Mouse (Mus musculus) stomach, embryonic 15.5 days (tissue): ENCODE data around the gene Ints1. TPM values are rescaled to one million over a fixed set of nuclear protein-coding genes. Genes with fewer than 3 reads are reported as not detected.

Experiments used
- ATAC-seq: fragments of 200-750 bp; cut with Nextera tagmentation; 2 replicates; pipeline ENCODE4 v1.8.0; 2017; ENCODE audit warnings: low read depth, moderate number of reproducible peaks, moderate TSS enrichment; ENCODE audit not compliant: insufficient read depth, low FRiP score
- H3K27ac ChIP-seq: fragments of 300-500 bp; sonication (generic); 2 replicates; pipeline ENCODE4 v1.5.1; 2015; ENCODE audit warnings: mild to moderate bottlenecking, inconsistent platforms
- H3K27me3 ChIP-seq: fragments of 300-500 bp; sonication (generic); replicated peaks from 2 replicates; pipeline ENCODE4 v1.6.1; 2015; ENCODE audit warnings: inconsistent platforms
- H3K36me3 ChIP-seq: fragments of 300-500 bp; sonication (generic); 2 replicates; pipeline ENCODE4 v1.6.1; 2015; ENCODE audit warnings: inconsistent platforms
- H3K4me1 ChIP-seq: fragments of 300-500 bp; sonication (generic); 2 replicates; pipeline ENCODE4 v1.6.1; 2015; ENCODE audit warnings: inconsistent platforms
- H3K4me2 ChIP-seq: fragments of 300-500 bp; sonication (generic); 2 replicates; pipeline ENCODE4 v1.6.1; 2015; ENCODE audit warnings: mild to moderate bottlenecking, inconsistent platforms
- H3K4me3 ChIP-seq: fragments of 300-500 bp; sonication (generic); replicated peaks from 2 replicates; pipeline ENCODE4 v1.5.1; 2015; ENCODE audit warnings: inconsistent platforms
- H3K9ac ChIP-seq: fragments of 300-500 bp; sonication (generic); 2 replicates; pipeline ENCODE4 v1.6.1; 2015; ENCODE audit warnings: inconsistent platforms
- H3K9me3 ChIP-seq: fragments of 300-500 bp; sonication (generic); 2 replicates; pipeline ENCODE4 v1.6.1; 2016; ENCODE audit warnings: inconsistent platforms
- WGBS: fragments of 180-500 bp; shearing (Covaris S2); methylation state at CpG from one replicate; pipeline ENCODE4 v1.1.7; 2015; 5-methylcytosine and 5-hydroxymethylcytosine counted together
- polyA plus RNA-seq: library from polyadenylated mRNA; unstranded; fragments of >200 nt; fragmentation: Nextera tagmentation; extraction: Ambion mirVana; gene quantifications from 2 replicates; pipeline ENCODE4 v1.2.1, GENCODE M21; 2015

The Ints1 gene
- 19.2 and 21.3 TPM in 2 replicates for polyA plus RNA-seq

GRCm38 (mm10) chr5:139775216-139775926 lies at the start of gene Ints1:
Gene Ints1 (minus strand): TSS chr5:139775674.
- Histone ChIP-seq H3K36me3 (peaks cover 28% of the 10 kb centered on the region), H3K4me1 (peaks cover 12% of the 10 kb centered on the region), H3K27ac (no peak within 1 kb of the TSS), H3K4me3 (peak within 1 kb of the TSS; percentile 89), H3K4me2 (peak within 1 kb of the TSS; percentile 84), H3K9ac (peak within 1 kb of the TSS; percentile 86), H3K27me3 (no peaks in the 10 kb centered on the region), H3K9me3 (no peaks in the 10 kb centered on the region)
- under 1% methylated on average over 55 of the region's 55 CpGs for WGBS
- peak; percentile 88 for ATAC-seq

DNA sequence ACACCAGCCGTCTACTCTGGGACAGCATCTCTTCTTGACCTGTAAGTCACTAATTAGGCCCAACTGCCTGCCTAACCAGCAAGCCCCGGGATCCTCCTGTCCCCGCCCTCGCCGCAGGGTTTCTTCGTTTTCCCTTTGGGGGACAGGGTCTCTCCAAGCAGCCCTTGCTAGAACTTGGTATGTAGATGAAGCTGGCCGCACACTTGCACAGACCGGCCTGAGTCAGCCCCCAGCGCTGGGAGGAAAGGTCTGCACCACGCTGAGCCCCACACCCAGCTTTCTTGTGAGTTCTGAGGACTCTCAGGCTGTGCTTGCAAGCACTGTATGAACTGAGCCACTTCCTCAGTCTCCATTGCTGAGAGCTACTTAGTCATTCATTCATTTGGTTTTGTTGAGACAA lies 49.1 kb upstream of the Ints1 start:
- Histone ChIP-seq H3K4me3 (no peak overlapping the region), H3K9me3 (no peaks in the 10 kb centered on the region), H3K27ac (no peak overlapping the region), H3K4me2 (no peak overlapping the region), H3K27me3 (no peaks in the 10 kb centered on the region), H3K4me1 (peaks cover 9% of the 10 kb centered on the region), H3K36me3 (peaks cover 15% of the 10 kb centered on the region; the same call in 1 of the 2 replicates), H3K9ac (no peak overlapping the region)
- ATAC-seq, result no peak
- WGBS, result 87% methylated on average over 10 of the region's 10 CpGs

- peak overlapping the region; percentile 33; the same call in 1 of the 2 replicates for H3K27ac ChIP-seq
- H3K9me3 ChIP-seq, result no peaks in the 10 kb centered on the region
- 62% methylated on average over 12 of the region's 12 CpGs for WGBS
- no peak overlapping the region for H3K4me2 ChIP-seq
- H3K9ac ChIP-seq, result no peak overlapping the region
- peaks cover 15% of the 10 kb centered on the region; the same call in 1 of the 2 replicates for H3K36me3 ChIP-seq
- H3K4me3 ChIP-seq, result no peak overlapping the region
- H3K4me1 ChIP-seq, result peaks cover 9% of the 10 kb centered on the region
- no peak for ATAC-seq
- no peaks in the 10 kb centered on the region for H3K27me3 ChIP-seq
These were observed 46.3 kb upstream of the Ints1 start for GRCm38 (mm10) chr5:139821466-139822459.

DNA sequence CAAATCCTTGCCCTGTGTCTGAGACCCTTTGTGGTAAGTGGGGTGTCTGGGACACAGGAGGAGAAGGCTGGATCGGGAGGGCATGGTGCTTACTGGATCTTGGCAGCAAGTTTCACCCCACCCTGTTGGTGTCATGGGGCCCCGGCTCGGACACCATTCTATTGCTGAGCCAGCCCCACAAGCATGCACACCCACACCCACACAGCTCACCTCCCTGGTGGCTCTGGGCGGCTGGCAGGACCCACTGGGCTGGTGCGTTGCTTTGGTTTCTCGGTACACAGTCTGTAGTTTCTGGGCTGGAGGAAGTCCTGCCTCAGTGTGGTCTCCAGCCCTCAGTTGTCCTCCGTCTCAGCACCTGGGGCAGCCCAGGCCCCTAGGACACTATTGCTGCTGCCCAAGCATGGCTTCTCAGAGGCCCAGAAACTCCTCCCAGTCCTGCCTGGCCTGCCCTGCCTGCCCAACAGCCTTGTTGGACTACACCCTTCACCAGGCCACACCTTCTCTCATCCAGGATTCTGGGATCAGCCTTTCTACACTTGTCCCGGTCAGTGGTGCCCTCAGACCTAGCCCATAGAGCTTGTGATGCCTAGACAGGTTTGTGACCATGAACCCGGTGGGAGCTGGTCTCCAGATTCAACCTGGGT lies 44.2 kb upstream of the Ints1 start, which contains the start of gene Tmem184a:
Gene Tmem184a, minus strand, starts transcription at position 380 of the 644 bp plus-strand sequence.
- H3K9me3 ChIP-seq, result no peaks in the 10 kb centered on the region
- peaks cover 13% of the 10 kb centered on the region; the same call in 1 of the 2 replicates for H3K36me3 ChIP-seq
- no peak for ATAC-seq
- H3K4me2 ChIP-seq, result peak within 1 kb of the TSS; percentile 17; the same call in 1 of the 2 replicates
- H3K27ac ChIP-seq, result peak within 1 kb of the TSS; percentile 55; the same call in 1 of the 2 replicates
- H3K4me3 ChIP-seq, result no peak within 1 kb of the TSS
- no peaks in the 10 kb centered on the region for H3K4me1 ChIP-seq
- H3K27me3 ChIP-seq, result no peaks in the 10 kb centered on the region
- no peak within 1 kb of the TSS for H3K9ac ChIP-seq
- 78% methylated on average over 9 of the region's 9 CpGs for WGBS

DNA sequence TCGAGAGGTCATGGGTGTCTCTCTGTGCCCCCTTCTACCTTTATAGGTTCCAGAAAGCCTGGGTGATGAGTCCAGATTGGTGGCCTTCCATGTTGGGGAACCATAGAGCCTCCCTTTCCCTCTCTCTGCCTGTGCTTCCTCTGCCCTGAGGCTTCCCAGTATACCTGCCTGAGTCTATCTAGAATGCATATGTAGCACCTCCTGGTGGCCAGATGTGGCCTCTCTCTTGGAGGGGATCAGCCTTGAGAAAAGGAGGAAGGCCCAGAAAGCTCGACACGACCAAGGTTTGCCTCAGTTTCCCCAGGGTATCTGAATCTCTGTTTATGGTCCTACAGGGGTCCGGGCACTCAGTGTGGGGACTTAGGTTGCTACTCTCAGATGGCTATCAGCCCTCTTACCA lies 43.3 kb upstream of the Ints1 start:
- no peaks in the 10 kb centered on the region for H3K4me1 ChIP-seq
- 0 out of 2 replicates have a peak, but pooled peaks cover 5% of the 10 kb centered on the region for H3K27me3 ChIP-seq
- no peak overlapping the region for H3K9ac ChIP-seq
- no peak overlapping the region for H3K4me3 ChIP-seq
- H3K27ac ChIP-seq, result no peak overlapping the region; the same call in 1 of the 2 replicates
- 0 out of 2 replicates have a peak, but pooled peaks have one; percentile 21 for ATAC-seq
- H3K9me3 ChIP-seq, result no peaks in the 10 kb centered on the region
- H3K36me3 ChIP-seq, result peaks cover 9% of the 10 kb centered on the region; the same call in 1 of the 2 replicates
- H3K4me2 ChIP-seq, result no peak overlapping the region
- 47% methylated on average over 4 of the region's 4 CpGs for WGBS

DNA sequence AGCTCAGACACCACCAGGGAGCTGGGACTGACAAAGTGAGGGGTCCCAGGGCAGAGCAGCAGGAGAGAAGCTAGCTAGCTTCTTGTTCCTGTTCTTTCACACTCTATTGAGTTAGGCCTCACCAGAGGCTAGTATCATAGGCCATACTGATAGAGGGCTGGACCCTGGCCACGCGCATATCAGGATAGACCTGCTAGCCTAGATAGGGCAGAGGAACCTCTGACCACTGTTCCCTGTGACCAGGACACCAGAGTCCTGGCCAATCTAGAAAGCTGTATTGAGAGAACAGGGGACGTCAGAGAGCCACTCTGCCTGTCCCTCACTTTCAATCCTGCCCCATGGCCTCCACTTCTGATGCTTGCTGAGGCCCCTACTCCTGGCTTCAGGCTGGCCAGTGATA lies 42.6 kb upstream of the Ints1 start:
- Histone ChIP-seq H3K36me3 (peaks cover 3% of the 10 kb centered on the region; the same call in 1 of the 2 replicates), H3K4me1 (no peaks in the 10 kb centered on the region), H3K4me2 (no peak overlapping the region), H3K27ac (no peak overlapping the region), H3K9ac (no peak overlapping the region), H3K27me3 (0 out of 2 replicates have a peak, but pooled peaks cover 5% of the 10 kb centered on the region), H3K4me3 (no peak overlapping the region), H3K9me3 (no peaks in the 10 kb centered on the region)
- no peak for ATAC-seq
- whole genome bisulfite sequencing, result 77% methylated on average over 3 of the region's 3 CpGs

DNA sequence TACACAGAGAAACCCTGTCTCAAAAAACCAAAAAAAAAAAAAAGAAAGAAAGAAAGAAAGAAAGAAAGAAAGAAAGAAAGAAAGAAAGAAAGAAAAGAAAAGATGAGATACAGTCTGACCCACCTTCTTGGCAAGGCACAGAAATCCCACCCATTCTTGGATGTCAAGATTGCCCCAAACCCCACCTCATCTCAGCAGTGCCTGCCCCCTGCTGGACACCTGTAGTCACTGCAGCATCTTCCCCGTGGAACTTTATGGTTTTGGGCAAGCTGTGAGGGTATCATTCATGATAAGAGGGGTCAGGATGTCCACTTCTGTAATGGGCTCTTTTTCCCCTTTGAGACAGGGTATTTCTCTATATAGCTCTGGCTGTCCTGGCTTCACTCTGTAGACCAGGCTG lies 41.8 kb upstream of the Ints1 start:
- no peak overlapping the region for H3K4me3 ChIP-seq
- 3% methylated on average over 1 of the region's 1 CpGs for WGBS
- H3K9me3 ChIP-seq, result no peaks in the 10 kb centered on the region
- H3K4me2 ChIP-seq, result no peak overlapping the region
- H3K27ac ChIP-seq, result no peak overlapping the region
- no peak for ATAC-seq
- no peaks in the 10 kb centered on the region for H3K36me3 ChIP-seq
- 0 out of 2 replicates have a peak, but pooled peaks cover 5% of the 10 kb centered on the region for H3K27me3 ChIP-seq
- H3K4me1 ChIP-seq, result peaks cover 5% of the 10 kb centered on the region; the same call in 1 of the 2 replicates
- no peak overlapping the region for H3K9ac ChIP-seq

DNA sequence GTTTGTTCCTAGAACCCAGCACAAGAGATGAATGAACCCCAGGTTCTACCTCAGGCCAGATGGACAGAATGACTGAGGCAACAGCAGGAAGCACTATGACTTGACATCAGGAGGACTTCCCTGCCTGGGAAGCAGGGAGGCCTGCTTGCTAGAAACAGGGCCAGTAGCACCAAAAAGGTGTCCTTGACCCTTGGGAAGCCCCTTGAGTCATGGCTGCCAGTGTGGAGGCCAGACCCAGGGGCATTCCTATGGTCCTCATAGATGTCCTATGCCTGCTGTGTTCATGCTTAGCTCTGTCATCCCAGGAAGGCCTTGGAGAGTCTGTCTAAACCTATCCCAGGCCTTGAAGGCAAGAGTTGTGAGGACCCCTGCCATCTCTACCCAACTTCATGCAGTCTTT lies 41.0 kb upstream of the Ints1 start:
- Histone ChIP-seq H3K27me3 (0 out of 2 replicates have a peak, but pooled peaks cover 5% of the 10 kb centered on the region), H3K36me3 (no peaks in the 10 kb centered on the region), H3K4me2 (no peak overlapping the region), H3K4me3 (no peak overlapping the region), H3K27ac (no peak overlapping the region), H3K4me1 (peaks cover 5% of the 10 kb centered on the region; the same call in 1 of the 2 replicates), H3K9ac (no peak overlapping the region), H3K9me3 (no peaks in the 10 kb centered on the region)
- ATAC-seq, result no peak

DNA sequence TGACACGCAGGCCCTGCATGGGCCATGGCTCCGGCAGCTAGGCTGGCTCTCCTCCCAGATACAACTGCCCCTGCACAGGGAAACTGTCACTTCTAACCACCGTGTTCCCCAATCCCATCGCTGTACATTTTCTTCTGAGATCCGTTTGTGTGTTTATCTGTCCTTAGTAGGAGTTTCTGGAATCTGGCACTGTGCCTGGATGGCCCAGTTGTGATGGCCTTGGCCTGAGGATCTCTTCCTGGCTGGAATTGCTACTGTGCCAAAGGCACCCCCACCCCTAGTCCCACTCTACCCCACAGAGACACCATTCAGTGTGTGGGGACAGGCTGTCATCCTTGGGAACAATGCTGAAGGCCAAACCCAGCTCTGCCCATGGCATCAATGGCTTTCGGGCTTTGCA lies 40.5 kb upstream of the Ints1 start:
- no peaks in the 10 kb centered on the region for H3K36me3 ChIP-seq
- no peak overlapping the region for H3K4me2 ChIP-seq
- no peaks in the 10 kb centered on the region for H3K9me3 ChIP-seq
- peaks cover 5% of the 10 kb centered on the region; the same call in 1 of the 2 replicates for H3K4me1 ChIP-seq
- H3K27ac ChIP-seq, result no peak overlapping the region
- H3K9ac ChIP-seq, result no peak overlapping the region
- no peak overlapping the region for H3K4me3 ChIP-seq
- ATAC-seq, result no peak
- H3K27me3 ChIP-seq, result 0 out of 2 replicates have a peak, but pooled peaks cover 5% of the 10 kb centered on the region
- 52% methylated on average over 6 of the region's 6 CpGs for WGBS

- Histone ChIP-seq H3K9ac (0 out of 2 replicates have a peak overlapping the region, but pooled peaks have one; percentile 9), H3K4me1 (peaks cover 5% of the 10 kb centered on the region; the same call in 1 of the 2 replicates), H3K4me3 (peak overlapping the region; percentile 40), H3K4me2 (peak overlapping the region; percentile 43), H3K36me3 (no peaks in the 10 kb centered on the region), H3K27me3 (0 out of 2 replicates have a peak, but pooled peaks cover 5% of the 10 kb centered on the region), H3K9me3 (no peaks in the 10 kb centered on the region), H3K27ac (peak overlapping the region; percentile 83)
- WGBS, result 6% methylated on average over 12 of the region's 13 CpGs
- peak; percentile 71 for ATAC-seq
These were observed 38.5 kb upstream of the Ints1 start for GRCm38 (mm10) chr5:139813963-139814381.

GRCm38 (mm10) chr5:139813126-139813490 lies 37.6 kb upstream of the Ints1 start:
- 24% methylated on average over 10 of the region's 10 CpGs for WGBS
- ATAC-seq, result peak; percentile 32; the same call in 1 of the 2 replicates
- Histone ChIP-seq H3K36me3 (no peaks in the 10 kb centered on the region), H3K4me2 (peak overlapping the region; percentile 43), H3K27ac (peak overlapping the region; percentile 44; the same call in 1 of the 2 replicates), H3K9me3 (no peaks in the 10 kb centered on the region), H3K9ac (no peak overlapping the region), H3K4me3 (peak overlapping the region; percentile 40), H3K27me3 (0 out of 2 replicates have a peak, but pooled peaks cover 5% of the 10 kb centered on the region), H3K4me1 (peaks cover 5% of the 10 kb centered on the region; the same call in 1 of the 2 replicates)
